ENCODE assay signal across 10 mouse cellular contexts in genomic region chr10:79732500-79732899, GRCm38 (mm10). TPM values are rescaled to one million over a fixed set of nuclear protein-coding genes. Genes with fewer than 3 reads are reported as not detected.
DNase-seq lines count a peak whose midpoint lies in the region; ATAC-seq lines count a peak whose summit lies in the region.
"Had no signal": no experiment of that assay in that cellular context is flagged by ENCODE, and none has a peak within 500 bp of the region (broad histone marks: within the 10 kb centered on the region; RNA-seq: fewer than 3 reads in every experiment).

No protein-coding gene starts in this region.

- H3K27me3 ChIP-seq in heart, embryonic 11.5 days (ENCODE audit: control insufficient read depth, insufficient read depth, low read length): peaks cover 24% of the 10 kb centered on the region

- H3K27ac ChIP-seq in heart, embryonic 11.5 days (ENCODE audit: low read depth, low read length): no peak overlapping the region

- no peak overlapping the region for H3K9ac ChIP-seq in heart, embryonic 11.5 days (ENCODE audit: low read depth, low read length)

- H3K4me3 ChIP-seq in heart, embryonic 11.5 days (ENCODE audit: low read depth, low read length): no peak overlapping the region

- peak; percentile 49 to 62 for DNase-seq in adrenal gland, postnatal 36 days
- no peak for DNase-seq in adrenal gland, postnatal 4 days (ENCODE audit: low spot score in 2 of 2)
- peak; percentile 51 for DNase-seq in kidney, postnatal 10 days
- DNase-seq in kidney, postnatal 14 days: no peak
- DNase-seq in B cell, adult 2 months: peak; percentile 67 to 70
- peak; percentile 62 for DNase-seq in induced T-regulatory cell, adult 2 months (ENCODE audit: low read depth)
- no peak for DNase-seq in gastrocnemius, adult 8-10 months (ENCODE audit: low spot score in 2 of 2)
- DNase-seq: gastrocnemius, postnatal 14 days had no signal

- ATAC-seq in heart, embryonic 11.5 days (replicated peaks; ENCODE audit: insufficient number of reproducible peaks, low FRiP score, low TSS enrichment): no peak

- peaks cover 18% of the 10 kb centered on the region for H3K9me3 ChIP-seq in heart, embryonic 11.5 days (replicated peaks; ENCODE audit: control insufficient read depth, low read length)

- 92% methylated on average over 1 of the region's 1 CpGs for WGBS in heart, embryonic 11.5 days (ENCODE audit: insufficient replicate concordance)

- H3K4me2 ChIP-seq in heart, embryonic 11.5 days: no peak overlapping the region

- H3K36me3 ChIP-seq in heart, embryonic 11.5 days (ENCODE audit: control insufficient read depth, insufficient read depth, low read length): peaks cover 24% of the 10 kb centered on the region

- H3K4me1 ChIP-seq in heart, embryonic 11.5 days (ENCODE audit: control insufficient read depth, insufficient read depth, low read length): peaks cover 3% of the 10 kb centered on the region; the same call in 1 of the 2 replicates

RNA-seq across cellular contexts. Expression of gene Polrmt, which starts 13.9 kb away (rescaled TPM):
- total RNA-seq in adrenal gland, postnatal 36 days (2021): 10 to 100 TPM; 51.1 to 58.0 TPM
- 10 to 100 TPM; 61.2 to 68.6 TPM for total RNA-seq in adrenal gland, postnatal 4 days (2021)
- total RNA-seq in gastrocnemius, adult 8-10 months (2022): 10 to 100 TPM; 34.1 to 47.2 (median 38.3) TPM
- polyA plus RNA-seq in heart, embryonic 11.5 days (2014; fragmentation: Nextera tagmentation; extraction: Ambion mirVana): 22.7 and 23.6 TPM in 2 replicates

RNA-seq across cellular contexts. Expression of gene Hcn2, which starts 16.1 kb away (rescaled TPM):
- total RNA-seq in adrenal gland, postnatal 36 days (2021): 1 to 10 TPM; 4.3 to 6.0 TPM
- total RNA-seq in adrenal gland, postnatal 4 days (2021): 1 to 10 TPM; 8.9 to 9.3 TPM
- under 1 TPM; 0.39 to 0.86 (median 0.73) TPM for total RNA-seq in gastrocnemius, adult 8-10 months (2022)
- 0.13 and 0.14 TPM in 2 replicates for polyA plus RNA-seq in heart, embryonic 11.5 days (2014; fragmentation: Nextera tagmentation; extraction: Ambion mirVana)
- polyA plus RNA-seq: liver, embryonic 16.5 days had no signal

RNA-seq across cellular contexts. Expression of gene Fgf22, which starts 22.4 kb away (rescaled TPM):
- total RNA-seq in adrenal gland, postnatal 36 days (2021): not detected
- total RNA-seq in adrenal gland, postnatal 4 days (2021): not detected
- not detected for total RNA-seq in gastrocnemius, adult 8-10 months (2022)
- 0.26 TPM in 1 of 2 replicates, not detected in the other for polyA plus RNA-seq in heart, embryonic 11.5 days (2014; fragmentation: Nextera tagmentation; extraction: Ambion mirVana)
- total RNA-seq: gastrocnemius, postnatal 14 days had no signal
- polyA plus RNA-seq: liver, embryonic 16.5 days had no signal

RNA-seq across cellular contexts. Expression of gene Bsg, which starts 28.2 kb away (rescaled TPM):
- 100 to 1,000 TPM; 558 to 568 TPM for total RNA-seq in adrenal gland, postnatal 36 days (2021)
- total RNA-seq in adrenal gland, postnatal 4 days (2021): 100 to 1,000 TPM; 504 to 513 TPM
- 100 to 1,000 TPM; 524 to 920 (median 651) TPM for total RNA-seq in gastrocnemius, adult 8-10 months (2022)
- 1,233 and 1,252 TPM in 2 replicates for polyA plus RNA-seq in heart, embryonic 11.5 days (2014; fragmentation: Nextera tagmentation; extraction: Ambion mirVana)

RNA-seq across cellular contexts. Expression of gene Rnf126, which starts 34.3 kb away (rescaled TPM):
- 10 to 100 TPM; 53.0 to 55.2 TPM for total RNA-seq in adrenal gland, postnatal 36 days (2021)
- total RNA-seq in adrenal gland, postnatal 4 days (2021): 10 to 100 TPM; 60.7 to 61.7 TPM
- total RNA-seq in gastrocnemius, adult 8-10 months (2022): 10 to 100 TPM; 51.9 to 80.5 (median 53.3) TPM
- 63.1 and 69.0 TPM in 2 replicates for polyA plus RNA-seq in heart, embryonic 11.5 days (2014; fragmentation: Nextera tagmentation; extraction: Ambion mirVana)

Comparison
In these comparisons a context has a peak if more than half of its experiments do, and no peak if none do; other contexts are left out.
1. DNase-seq: peak in adrenal gland, postnatal 36 days (2 of 2), kidney, postnatal 10 days (single experiment), B cell, adult 2 months (2 of 2) and induced T-regulatory cell, adult 2 months (single experiment); none in adrenal gland, postnatal 4 days (0 of 2), kidney, postnatal 14 days (single experiment) and gastrocnemius, adult 8-10 months (0 of 2).